Mouse (Mus musculus) MEL (cell line): ENCODE data around the gene Palld. TPM values are rescaled to one million over a fixed set of nuclear protein-coding genes. Genes with fewer than 3 reads are reported as not detected.

Experiments
- DNase-seq: peaks from one replicate; pipeline ENCODE4 v3.0.0; 2011; ENCODE audit warnings: low read depth, low spot score
- H3K27ac ChIP-seq: 2 replicates; pipeline ENCODE4 v1.5.1; 2012; ENCODE audit warnings: low read depth, mild to moderate bottlenecking, control low read depth, low read length, moderate library complexity; ENCODE audit not compliant: control insufficient read depth
- H3K27me3 ChIP-seq, 2 experiments: fragments of 150-350 bp in 1 of 2; sonication (generic) in 1 of 2; 2 replicates each; pipeline ENCODE4 v1.6.1; 2012; ENCODE audit warnings: low read length in 2 of 2, mild to moderate bottlenecking in 2 of 2, improper control_type of control experiment in 1 of 2, moderate library complexity in 1 of 2; ENCODE audit not compliant: insufficient read depth in 2 of 2, control insufficient read depth in 1 of 2
- H3K36me3 ChIP-seq, 2 experiments: 2 replicates each; pipeline ENCODE4 v1.6.1; 2012 to 2014; ENCODE audit warnings: low read length in 2 of 2, improper control_type of control experiment in 1 of 2, inconsistent platforms in 1 of 2, mild to moderate bottlenecking in 1 of 2; ENCODE audit not compliant: insufficient read depth in 2 of 2, control insufficient read depth in 1 of 2
- H3K4me1 ChIP-seq, 2 experiments: fragments of 150-350 bp in 1 of 2; sonication (generic) in 1 of 2; 2 replicates each; pipeline ENCODE4 v1.6.1; 2012; ENCODE audit warnings: low read length in 2 of 2, improper control_type of control experiment in 1 of 2, mild to moderate bottlenecking in 1 of 2; ENCODE audit not compliant: insufficient read depth in 2 of 2, control insufficient read depth in 1 of 2
- H3K4me3 ChIP-seq, 2 experiments: fragments of 150-350 bp in 1 of 2; sonication (generic) in 1 of 2; 2 replicates each; pipeline ENCODE4 v1.5.1; 2012; ENCODE audit warnings: low read depth in 2 of 2, low read length in 2 of 2, mild to moderate bottlenecking in 2 of 2, moderate library complexity in 2 of 2, control low read depth in 1 of 2, improper control_type of control experiment in 1 of 2; ENCODE audit not compliant: control insufficient read depth in 1 of 2, insufficient read depth in 1 of 2
- H3K79me2 ChIP-seq: 2 replicates; pipeline ENCODE4 v1.6.1; 2012; ENCODE audit warnings: mild to moderate bottlenecking, low read length, moderate library complexity; ENCODE audit not compliant: control insufficient read depth, poor library complexity, insufficient read depth
- H3K9ac ChIP-seq: 2 replicates; pipeline ENCODE4 v1.6.1; 2012; ENCODE audit warnings: low read depth, mild to moderate bottlenecking, control low read depth, low read length, moderate library complexity; ENCODE audit not compliant: control insufficient read depth, poor library complexity, severe bottlenecking
- H3K9me3 ChIP-seq: fragments of 150-350 bp; sonication (generic); replicated peaks from 2 replicates; pipeline ENCODE4 v1.6.1; 2012; ENCODE audit warnings: mild to moderate bottlenecking, low read length, improper control_type of control experiment, moderate library complexity; ENCODE audit not compliant: insufficient read depth
- BHLHE40 ChIP-seq: IDR thresholded peaks from 2 replicates; pipeline ENCODE4 v1.6.1; 2012; ENCODE audit warnings: low read depth, mild to moderate bottlenecking, inconsistent platforms, low read length, improper control_type of control experiment, borderline replicate concordance
- CHD1 ChIP-seq: IDR thresholded peaks from 2 replicates; pipeline ENCODE4 v1.6.1; 2012; ENCODE audit warnings: low read depth, mild to moderate bottlenecking, inconsistent platforms, low read length, improper control_type of control experiment
- CHD2 ChIP-seq: IDR thresholded peaks from 2 replicates; pipeline ENCODE4 v1.6.1; 2011; ENCODE audit warnings: low read length, improper control_type of control experiment
- CTCF ChIP-seq, 3 experiments: IDR thresholded peaks in 2 of 3; conservative IDR thresholded peaks in 1 of 3; 2 replicates each; pipeline ENCODE4 v1.5.1; 2011 to 2012; ENCODE audit warnings: low read length in 3 of 3, low read depth in 2 of 3, mild to moderate bottlenecking in 2 of 3, improper control_type of control experiment in 1 of 3, inconsistent platforms in 1 of 3, mixed read lengths in 1 of 3, moderate library complexity in 1 of 3; ENCODE audit not compliant: control insufficient read depth in 1 of 3, insufficient read depth in 1 of 3, poor library complexity in 1 of 3, severe bottlenecking in 1 of 3
- ELF1 ChIP-seq: IDR thresholded peaks from 2 replicates; pipeline ENCODE4 v1.6.1; 2014; ENCODE audit warnings: low read depth, mild to moderate bottlenecking, inconsistent platforms, low read length, improper control_type of control experiment, moderate library complexity
- EP300 ChIP-seq, 2 experiments: IDR thresholded peaks; 2 replicates each; pipeline ENCODE4 v1.6.1; 2011; ENCODE audit warnings: improper control_type of control experiment in 2 of 2, low read length in 2 of 2, low read depth in 1 of 2, mild to moderate bottlenecking in 1 of 2
- GATA1 ChIP-seq: IDR thresholded peaks from 2 replicates; pipeline ENCODE4 v1.6.1; 2011; ENCODE audit warnings: low read depth, low read length, improper control_type of control experiment
- HCFC1 ChIP-seq: IDR thresholded peaks from 2 replicates; pipeline ENCODE4 v1.6.1; 2012; ENCODE audit warnings: low read depth, mild to moderate bottlenecking, inconsistent platforms, low read length, improper control_type of control experiment, moderate library complexity
- KAT2A ChIP-seq: conservative IDR thresholded peaks from 2 replicates; pipeline ENCODE4 v1.6.1; 2012; ENCODE audit warnings: low read depth, low read length, improper control_type of control experiment, inconsistent platforms
- MAX ChIP-seq: IDR thresholded peaks from 2 replicates; pipeline ENCODE4 v1.6.1; 2011; ENCODE audit warnings: low read length, improper control_type of control experiment
- MXI1 ChIP-seq: IDR thresholded peaks from 2 replicates; pipeline ENCODE4 v1.6.1; 2011; ENCODE audit warnings: mild to moderate bottlenecking, low read depth, low read length, improper control_type of control experiment
- MYB ChIP-seq: IDR thresholded peaks from 2 replicates; pipeline ENCODE4 v1.6.1; 2011; ENCODE audit warnings: mild to moderate bottlenecking, low read depth, low read length, improper control_type of control experiment
- MYC ChIP-seq: IDR thresholded peaks from 2 replicates; pipeline ENCODE4 v1.6.1; 2011; ENCODE audit warnings: low read depth, mild to moderate bottlenecking, low read length, improper control_type of control experiment, moderate library complexity
- POLR2A ChIP-seq, 2 experiments: IDR thresholded peaks; 2 replicates each; pipeline ENCODE4 v1.6.1; 2011 to 2012; ENCODE audit warnings: low read length in 2 of 2, mild to moderate bottlenecking in 2 of 2, control low read depth in 1 of 2, improper control_type of control experiment in 1 of 2, low read depth in 1 of 2, moderate library complexity in 1 of 2; ENCODE audit not compliant: control insufficient read depth in 1 of 2, insufficient read depth in 1 of 2, poor library complexity in 1 of 2
- POLR2AphosphoS2 ChIP-seq: IDR thresholded peaks from 2 replicates; pipeline ENCODE4 v1.6.1; 2011; ENCODE audit warnings: low read length, improper control_type of control experiment
- POLR2AphosphoS5 ChIP-seq: IDR thresholded peaks from 2 replicates; pipeline ENCODE4 v1.6.1; 2012; ENCODE audit warnings: low read depth, borderline replicate concordance, mild to moderate bottlenecking, inconsistent platforms, low read length, moderate library complexity, mixed read lengths
- RAD21 ChIP-seq: IDR thresholded peaks from 2 replicates; pipeline ENCODE4 v1.6.1; 2011; ENCODE audit warnings: mild to moderate bottlenecking, low read depth, low read length, improper control_type of control experiment
- RCOR1 ChIP-seq: IDR thresholded peaks from 2 replicates; pipeline ENCODE4 v1.6.1; 2012; ENCODE audit warnings: low read depth, mild to moderate bottlenecking, inconsistent platforms, low read length, improper control_type of control experiment
- SMC3 ChIP-seq: IDR thresholded peaks from 2 replicates; pipeline ENCODE4 v1.6.1; 2011; ENCODE audit warnings: low read depth, low read length, improper control_type of control experiment
- TAL1 ChIP-seq: IDR thresholded peaks from 2 replicates; pipeline ENCODE4 v1.6.1; 2012; ENCODE audit warnings: mild to moderate bottlenecking, inconsistent platforms, low read length, moderate library complexity, mixed read lengths
- TCF12 ChIP-seq: IDR thresholded peaks from 2 replicates; pipeline ENCODE4 v1.6.1; 2014; ENCODE audit warnings: low read depth, mild to moderate bottlenecking, inconsistent platforms, low read length, improper control_type of control experiment, moderate library complexity
- UBTF ChIP-seq: IDR thresholded peaks from 2 replicates; pipeline ENCODE4 v1.6.1; 2012; ENCODE audit warnings: low read depth, mild to moderate bottlenecking, inconsistent platforms, low read length, improper control_type of control experiment, moderate library complexity, borderline replicate concordance; ENCODE audit not compliant: insufficient read depth
- USF2 ChIP-seq, 2 experiments: IDR thresholded peaks; 2 replicates each; pipeline ENCODE4 v1.6.1; 2011 to 2012; ENCODE audit warnings: improper control_type of control experiment in 2 of 2, low read length in 2 of 2, borderline replicate concordance in 1 of 2, inconsistent platforms in 1 of 2, low read depth in 1 of 2, mild to moderate bottlenecking in 1 of 2; ENCODE audit not compliant: insufficient read depth in 1 of 2
- ZC3H11A ChIP-seq: IDR thresholded peaks from 2 replicates; pipeline ENCODE4 v1.6.1; 2012; ENCODE audit warnings: low read depth, mild to moderate bottlenecking, inconsistent platforms, low read length, improper control_type of control experiment
- ZMIZ1 ChIP-seq: IDR thresholded peaks from 2 replicates; pipeline ENCODE4 v1.6.1; 2012; ENCODE audit warnings: low read depth, mild to moderate bottlenecking, inconsistent platforms, low read length, improper control_type of control experiment, moderate library complexity
- ZNF384 ChIP-seq: IDR thresholded peaks from 2 replicates; pipeline ENCODE4 v1.6.1; 2012; ENCODE audit warnings: low read depth, mild to moderate bottlenecking, inconsistent platforms, low read length, improper control_type of control experiment
- polyA plus RNA-seq, 2 experiments: library from polyadenylated mRNA; stranded (reverse) in 1 of 2; unstranded in 1 of 2; fragments of >175 nt in 1 of 2; fragments of >200 nt in 1 of 2; gene quantifications; 2 replicates each; pipeline versions ENCODE4 v1.2.1 to v1.2.4; 2012; ENCODE audit warnings: low replicate concordance in 2 of 2, low read depth in 1 of 2; ENCODE audit not compliant: insufficient read length in 2 of 2, insufficient read depth in 1 of 2, missing spikeins in 1 of 2
- total RNA-seq: library from RNA; depleted of rRNA; stranded (reverse); fragments of 300-350 nt; gene quantifications from 2 replicates; pipeline ENCODE4 v1.2.3, GENCODE M21; 2012

Gene Palld
- total and polyA plus RNA-seq, 3 experiments, result 0.23 to 1.9 TPM; not detected in 1

GRCm38 (mm10) chr8:61773595-61774088 lies 128.8 kb downstream of the Palld start:
- Histone ChIP-seq H3K4me3 (no peak overlapping the region), H3K4me1 (no peaks in the 10 kb centered on the region), H3K9me3 (no peaks in the 10 kb centered on the region), H3K27ac (no peak overlapping the region), H3K9ac (no peak overlapping the region), H3K36me3 (no peaks in the 10 kb centered on the region), H3K27me3 (no peaks in the 10 kb centered on the region), H3K79me2 (no peaks in the 10 kb centered on the region)
- no peak for DNase-seq
- TF ChIP-seq MYC (no peak), MAX (no peak), RAD21 (no peak), KAT2A (no peak), SMC3 (no peak), ELF1 (no peak), CHD2 (no peak), RCOR1 (no peak), POLR2AphosphoS5 (no peak), CHD1 (no peak), ZNF384 (no peak), POLR2AphosphoS2 (no peak), CTCF (IDR thresholded peaks at IDR 0.05 in 2 of 3, conservative IDR thresholded peaks at IDR 0.05 in 1 of 3; ENCODE audit: control insufficient read depth in 1 of 3, insufficient read depth in 1 of 3, low read depth in 2 of 3, low read length in 3 of 3, poor library complexity in 1 of 3, severe bottlenecking in 1 of 3) (no peak), UBTF (no peak), BHLHE40 (no peak), POLR2A (IDR thresholded peaks at IDR 0.05; ENCODE audit: control insufficient read depth in 1 of 2, insufficient read depth in 1 of 2, low read depth in 1 of 2, low read length in 2 of 2, poor library complexity in 1 of 2) (no peak)

GRCm38 (mm10) chr8:61771328-61771727 lies 131.2 kb downstream of the Palld start:
- DNase-seq, result no peak
- Histone ChIP-seq H3K4me3 (no peak overlapping the region), H3K27me3 (no peaks in the 10 kb centered on the region), H3K9ac (no peak overlapping the region), H3K36me3 (no peaks in the 10 kb centered on the region), H3K4me1 (no peaks in the 10 kb centered on the region), H3K79me2 (no peaks in the 10 kb centered on the region), H3K9me3 (no peaks in the 10 kb centered on the region), H3K27ac (no peak overlapping the region)
- TF ChIP-seq EP300 (IDR thresholded peaks at IDR 0.05; ENCODE audit: low read depth in 1 of 2, low read length in 2 of 2) (no peak), POLR2AphosphoS5 (no peak), CHD2 (no peak), MAX (no peak), GATA1 (no peak), USF2 (IDR thresholded peaks at IDR 0.05; ENCODE audit: borderline replicate concordance in 1 of 2, insufficient read depth in 1 of 2, low read depth in 1 of 2, low read length in 2 of 2) (no peak), MXI1 (no peak), CTCF (IDR thresholded peaks at IDR 0.05 in 2 of 3, conservative IDR thresholded peaks at IDR 0.05 in 1 of 3; ENCODE audit: control insufficient read depth in 1 of 3, insufficient read depth in 1 of 3, low read depth in 2 of 3, low read length in 3 of 3, poor library complexity in 1 of 3, severe bottlenecking in 1 of 3) (no peak), MYB (no peak), ZMIZ1 (no peak), POLR2AphosphoS2 (no peak), BHLHE40 (no peak), RCOR1 (no peak), ZC3H11A (no peak), TAL1 (no peak), TCF12 (no peak), HCFC1 (no peak)
